Mouse (Mus musculus): ENCODE data around the gene Olfr994. TPM values are rescaled to one million over a fixed set of nuclear protein-coding genes. Genes with fewer than 3 reads are reported as not detected.
A peak's percentile ranks its signal among the peaks of the same experiment; 100 is the strongest.

The Olfr994 gene
- total RNA-seq (2012; rRNA removed): not detected in 2 replicates

- H3K27ac ChIP-seq (ENCODE audit: insufficient read depth, low read depth, low read length, poor library complexity, severe bottlenecking): no peak within 1 kb of the TSS
- no peaks in the 10 kb centered on the region for H3K4me1 ChIP-seq (ENCODE audit: control insufficient read depth in 2 of 2, insufficient read depth in 2 of 2, low read length in 2 of 2, poor library complexity in 1 of 2)
- no peak for DNase-seq (ENCODE audit: low read depth, low spot score)
- in situ Hi-C loops (cut with MboI; ENCODE audit: low sequenced_read_pairs in 2 of 2, unreplicated experiment in 2 of 2): no loop called here
- H3K9ac ChIP-seq (ENCODE audit: insufficient read depth, low read depth, low read length, poor library complexity, severe bottlenecking): no peak within 1 kb of the TSS
- no peak for TF ChIP-seq HCFC1 (IDR thresholded peaks at IDR 0.05; ENCODE audit: borderline replicate concordance, insufficient read depth, low read length)
- TF ChIP-seq ZNF384 (IDR thresholded peaks at IDR 0.05; ENCODE audit: low read depth, low read length): no peak
- no peak for TF ChIP-seq CHD2 (IDR thresholded peaks at IDR 0.05; ENCODE audit: low read depth, low read length)
- TF ChIP-seq MAFK (IDR thresholded peaks at IDR 0.05; ENCODE audit: insufficient read depth, low read depth, low read length): no peak
- no peak for TF ChIP-seq ZC3H11A (IDR thresholded peaks at IDR 0.05; ENCODE audit: borderline replicate concordance, low read depth, low read length)
- no peak within 1 kb of the TSS for H3K4me3 ChIP-seq (ENCODE audit: insufficient read depth in 1 of 2, low read depth in 1 of 2, low read length in 2 of 2, poor library complexity in 1 of 2, severe bottlenecking in 1 of 2)
- no peaks in the 10 kb centered on the region for H3K36me3 ChIP-seq (ENCODE audit: control insufficient read depth, insufficient read depth, low read length, poor library complexity, severe bottlenecking)
- H3K9me3 ChIP-seq (ENCODE audit: control insufficient read depth, insufficient read depth, low read depth, low read length): no peaks in the 10 kb centered on the region
These were observed at the start of gene Olfr994 for GRCm38 (mm10) chr2:85436351-85436750. Gene Olfr994 (minus strand): TSS chr2:85436451.

- in situ Hi-C loops (cut with MboI; ENCODE audit: low sequenced_read_pairs in 2 of 2, unreplicated experiment in 2 of 2): no loop called here
- Histone ChIP-seq H3K4me3 (ENCODE audit: insufficient read depth in 1 of 2, low read depth in 1 of 2, low read length in 2 of 2, poor library complexity in 1 of 2, severe bottlenecking in 1 of 2) (no peak overlapping the region), H3K9me3 (ENCODE audit: control insufficient read depth, insufficient read depth, low read depth, low read length) (no peaks in the 10 kb centered on the region), H3K36me3 (ENCODE audit: control insufficient read depth, insufficient read depth, low read length, poor library complexity, severe bottlenecking) (no peaks in the 10 kb centered on the region), H3K4me1 (ENCODE audit: control insufficient read depth in 2 of 2, insufficient read depth in 2 of 2, low read length in 2 of 2, poor library complexity in 1 of 2) (no peaks in the 10 kb centered on the region), H3K27ac (ENCODE audit: insufficient read depth, low read depth, low read length, poor library complexity, severe bottlenecking) (no peak overlapping the region), H3K9ac (ENCODE audit: insufficient read depth, low read depth, low read length, poor library complexity, severe bottlenecking) (no peak overlapping the region)
- no peak for DNase-seq (ENCODE audit: low read depth, low spot score)
- TF ChIP-seq MAFK (IDR thresholded peaks at IDR 0.05; ENCODE audit: insufficient read depth, low read depth, low read length): no peak
- TF ChIP-seq HCFC1 (IDR thresholded peaks at IDR 0.05; ENCODE audit: borderline replicate concordance, insufficient read depth, low read length): no peak
- TF ChIP-seq ZNF384 (IDR thresholded peaks at IDR 0.05; ENCODE audit: low read depth, low read length): no peak
- no peak for TF ChIP-seq CHD2 (IDR thresholded peaks at IDR 0.05; ENCODE audit: low read depth, low read length)
- TF ChIP-seq ZC3H11A (IDR thresholded peaks at IDR 0.05; ENCODE audit: borderline replicate concordance, low read depth, low read length): no peak
These were observed 30.6 kb upstream of the Olfr994 start for GRCm38 (mm10) chr2:85466801-85467325.

- no peak within 1 kb of the TSS for H3K9ac ChIP-seq (ENCODE audit: insufficient read depth, low read depth, low read length, poor library complexity, severe bottlenecking)
- in situ Hi-C loops (cut with MboI; ENCODE audit: low sequenced_read_pairs in 2 of 2, unreplicated experiment in 2 of 2): no loop called here
- no peak for DNase-seq (ENCODE audit: low read depth, low spot score)
- H3K36me3 ChIP-seq (ENCODE audit: control insufficient read depth, insufficient read depth, low read length, poor library complexity, severe bottlenecking): no peaks in the 10 kb centered on the region
- no peaks in the 10 kb centered on the region for H3K9me3 ChIP-seq (ENCODE audit: control insufficient read depth, insufficient read depth, low read depth, low read length)
- no peak within 1 kb of the TSS for H3K4me3 ChIP-seq (ENCODE audit: insufficient read depth in 1 of 2, low read depth in 1 of 2, low read length in 2 of 2, poor library complexity in 1 of 2, severe bottlenecking in 1 of 2)
- no peak for TF ChIP-seq ZNF384 (IDR thresholded peaks at IDR 0.05; ENCODE audit: low read depth, low read length)
- no peak for TF ChIP-seq CHD2 (IDR thresholded peaks at IDR 0.05; ENCODE audit: low read depth, low read length)
- TF ChIP-seq MAFK (IDR thresholded peaks at IDR 0.05; ENCODE audit: insufficient read depth, low read depth, low read length): no peak
- no peak for TF ChIP-seq ZC3H11A (IDR thresholded peaks at IDR 0.05; ENCODE audit: borderline replicate concordance, low read depth, low read length)
- TF ChIP-seq HCFC1 (IDR thresholded peaks at IDR 0.05; ENCODE audit: borderline replicate concordance, insufficient read depth, low read length): no peak
- no peak within 1 kb of the TSS for H3K27ac ChIP-seq (ENCODE audit: insufficient read depth, low read depth, low read length, poor library complexity, severe bottlenecking)
- H3K4me1 ChIP-seq (ENCODE audit: control insufficient read depth in 2 of 2, insufficient read depth in 2 of 2, low read length in 2 of 2, poor library complexity in 1 of 2): no peaks in the 10 kb centered on the region
These were observed 7.3 kb upstream of the Olfr994 start, which contains the start of gene Olfr995 for GRCm38 (mm10) chr2:85443539-85443938. Gene Olfr995 (minus strand): TSS chr2:85443639.

- H3K4me3 ChIP-seq (ENCODE audit: insufficient read depth in 1 of 2, low read depth in 1 of 2, low read length in 2 of 2, poor library complexity in 1 of 2, severe bottlenecking in 1 of 2): no peak overlapping the region
- TF ChIP-seq CHD2 (IDR thresholded peaks at IDR 0.05; ENCODE audit: low read depth, low read length): no peak
- peak; percentile 68 for TF ChIP-seq MAFK (IDR thresholded peaks at IDR 0.05; ENCODE audit: insufficient read depth, low read depth, low read length)
- in situ Hi-C loops (cut with MboI; ENCODE audit: low sequenced_read_pairs in 2 of 2, unreplicated experiment in 2 of 2): no loop called here
- H3K27ac ChIP-seq (ENCODE audit: insufficient read depth, low read depth, low read length, poor library complexity, severe bottlenecking): no peak overlapping the region
- H3K4me1 ChIP-seq (ENCODE audit: control insufficient read depth in 2 of 2, insufficient read depth in 2 of 2, low read length in 2 of 2, poor library complexity in 1 of 2): no peaks in the 10 kb centered on the region
- no peak for DNase-seq (ENCODE audit: low read depth, low spot score)
- no peaks in the 10 kb centered on the region for H3K9me3 ChIP-seq (ENCODE audit: control insufficient read depth, insufficient read depth, low read depth, low read length)
- H3K36me3 ChIP-seq (ENCODE audit: control insufficient read depth, insufficient read depth, low read length, poor library complexity, severe bottlenecking): no peaks in the 10 kb centered on the region
- H3K9ac ChIP-seq (ENCODE audit: insufficient read depth, low read depth, low read length, poor library complexity, severe bottlenecking): no peak overlapping the region
These were observed 6.3 kb upstream of the Olfr994 start for GRCm38 (mm10) chr2:85442546-85442945.

- no peak overlapping the region for H3K9ac ChIP-seq (ENCODE audit: insufficient read depth, low read depth, low read length, poor library complexity, severe bottlenecking)
- in situ Hi-C loops (cut with MboI; ENCODE audit: low sequenced_read_pairs in 2 of 2, unreplicated experiment in 2 of 2): no loop called here
- no peaks in the 10 kb centered on the region for H3K9me3 ChIP-seq (ENCODE audit: control insufficient read depth, insufficient read depth, low read depth, low read length)
- no peaks in the 10 kb centered on the region for H3K4me1 ChIP-seq (ENCODE audit: control insufficient read depth in 2 of 2, insufficient read depth in 2 of 2, low read length in 2 of 2, poor library complexity in 1 of 2)
- no peak overlapping the region for H3K27ac ChIP-seq (ENCODE audit: insufficient read depth, low read depth, low read length, poor library complexity, severe bottlenecking)
- H3K4me3 ChIP-seq (ENCODE audit: insufficient read depth in 1 of 2, low read depth in 1 of 2, low read length in 2 of 2, poor library complexity in 1 of 2, severe bottlenecking in 1 of 2): no peak overlapping the region
- DNase-seq (ENCODE audit: low read depth, low spot score): no peak
- H3K36me3 ChIP-seq (ENCODE audit: control insufficient read depth, insufficient read depth, low read length, poor library complexity, severe bottlenecking): no peaks in the 10 kb centered on the region
- TF ChIP-seq ZNF384 (IDR thresholded peaks at IDR 0.05; ENCODE audit: low read depth, low read length) (no peak), CHD2 (IDR thresholded peaks at IDR 0.05; ENCODE audit: low read depth, low read length) (no peak)
These were observed 10.4 kb downstream of the Olfr994 start for GRCm38 (mm10) chr2:85425893-85426292.

Data from ES-E14 (cell line).